Mouse (Mus musculus): Measurements from ENCODE around the gene Naxe. TPM values are rescaled to one million over a fixed set of nuclear protein-coding genes. Genes with fewer than 3 reads are reported as not detected.

The Naxe gene
- total RNA-seq (2014; rRNA removed): 99.6 and 105 TPM in 2 replicates
- 84.1 and 94.0 TPM in 2 replicates for polyA plus RNA-seq (2012; rRNA removed)

GRCm38 (mm10) chr3:88057902-88058696, at the start of gene Naxe:
Naxe (minus strand) TSS chr3:88058495.
- Histone ChIP-seq H3K9ac (ENCODE audit: low read depth, low read length) (peak within 1 kb of the TSS; percentile 92), H3K27me3 (ENCODE audit: control insufficient read depth, insufficient read depth, low read length) (no peaks in the 10 kb centered on the region), H3K27ac (replicated peaks; ENCODE audit: insufficient read depth, low read depth, low read length) (peak within 1 kb of the TSS; percentile 74), H3K4me3 (ENCODE audit: insufficient read depth, low read depth, low read length) (peak within 1 kb of the TSS; percentile 84), H3K4me1 (ENCODE audit: control insufficient read depth, insufficient read depth, low read length) (peaks cover 3% of the 10 kb centered on the region), H3K79me2 (ENCODE audit: control insufficient read depth, insufficient read depth, low read length) (no peaks in the 10 kb centered on the region), H3K36me3 (ENCODE audit: control insufficient read depth, insufficient read depth, low read length) (0 out of 2 replicates have a peak, but pooled peaks cover 2% of the 10 kb centered on the region)
- under 1% methylated on average over 60 of the region's 60 CpGs for WGBS
- DNase-seq (ENCODE audit: extremely low read depth, low read depth, low spot score): peak; percentile 79
- TF ChIP-seq CTCF (IDR thresholded peaks at IDR 0.05; ENCODE audit: low read depth, low read length): no peak
- peak; percentile 63; the same call in 1 of the 2 replicates for TF ChIP-seq POLR2A (IDR thresholded peaks at IDR 0.05; ENCODE audit: extremely low read depth, insufficient read depth, low read length)

DNA sequence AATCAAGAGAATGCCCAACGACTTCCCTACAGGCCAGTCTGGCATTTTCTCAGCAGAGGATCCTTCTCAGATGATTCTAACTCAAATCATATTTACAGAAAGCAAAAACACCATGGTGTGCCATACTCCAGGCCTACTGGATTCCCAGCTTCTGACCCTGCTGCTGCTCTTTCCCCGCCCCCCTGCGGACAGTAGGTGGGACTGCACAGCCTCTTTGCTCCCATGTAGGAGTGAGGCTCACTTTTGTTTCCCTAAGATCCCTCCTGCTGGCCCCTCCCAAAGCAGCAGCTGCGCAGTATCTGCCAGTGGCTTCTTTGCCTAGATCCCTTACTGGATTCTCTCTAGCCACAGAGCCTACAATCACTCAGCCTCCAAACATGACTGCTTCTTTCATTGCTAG, 47.8 kb upstream of the Naxe start:
- TF ChIP-seq POLR2A (IDR thresholded peaks at IDR 0.05; ENCODE audit: extremely low read depth, insufficient read depth, low read length) (no peak), CTCF (IDR thresholded peaks at IDR 0.05; ENCODE audit: low read depth, low read length) (no peak)
- 97% methylated on average over 4 of the region's 4 CpGs for WGBS
- Histone ChIP-seq H3K4me1 (ENCODE audit: control insufficient read depth, insufficient read depth, low read length) (no peaks in the 10 kb centered on the region), H3K4me3 (ENCODE audit: insufficient read depth, low read depth, low read length) (no peak overlapping the region), H3K27me3 (ENCODE audit: control insufficient read depth, insufficient read depth, low read length) (no peaks in the 10 kb centered on the region), H3K9ac (ENCODE audit: low read depth, low read length) (no peak overlapping the region), H3K79me2 (ENCODE audit: control insufficient read depth, insufficient read depth, low read length) (no peaks in the 10 kb centered on the region), H3K36me3 (ENCODE audit: control insufficient read depth, insufficient read depth, low read length) (no peaks in the 10 kb centered on the region), H3K27ac (replicated peaks; ENCODE audit: insufficient read depth, low read depth, low read length) (no peak overlapping the region)
- no peak for DNase-seq (ENCODE audit: extremely low read depth, low read depth, low spot score)

DNA sequence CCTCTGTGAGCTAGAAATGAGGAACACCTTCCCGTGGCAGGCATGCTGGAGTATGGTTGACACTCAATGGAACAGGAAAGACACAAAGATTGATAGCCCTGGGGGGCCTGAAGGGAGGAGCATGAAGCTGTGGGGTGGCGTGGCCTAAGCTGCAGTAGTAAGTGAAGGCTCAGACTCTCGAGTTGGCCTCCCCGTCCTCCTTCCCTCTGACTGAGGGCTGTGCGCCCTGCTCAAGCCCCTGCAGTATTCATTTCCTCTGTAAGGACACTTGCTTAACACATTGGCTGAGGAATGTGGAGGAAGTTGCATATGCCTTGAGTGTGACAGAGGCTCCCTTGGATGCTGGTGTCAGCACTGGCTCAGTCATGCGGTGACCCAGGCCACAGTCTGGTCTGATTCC, 44.3 kb upstream of the Naxe start:
- no peaks in the 10 kb centered on the region for H3K36me3 ChIP-seq (ENCODE audit: control insufficient read depth, insufficient read depth, low read length)

DNA sequence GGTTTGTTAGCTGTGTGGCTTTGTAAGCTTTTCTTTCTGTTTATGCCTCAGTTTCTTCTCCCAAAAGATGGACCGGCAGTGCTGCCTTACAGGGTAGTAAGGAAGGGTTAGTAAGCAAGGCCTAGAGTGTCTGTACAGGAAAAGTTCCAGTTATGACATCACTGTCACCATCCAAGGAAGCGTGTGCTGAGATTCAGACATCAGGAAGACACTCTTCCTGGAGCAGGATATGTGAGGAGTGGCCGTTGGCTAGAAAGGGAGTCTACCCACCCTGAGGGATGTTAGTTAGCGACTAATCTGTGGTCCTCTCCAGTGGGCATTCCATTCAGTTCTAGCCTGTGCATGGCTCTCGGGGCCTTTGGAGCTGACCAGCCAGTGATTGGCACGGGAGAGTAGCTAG, 43.9 kb upstream of the Naxe start:
- no peak for TF ChIP-seq POLR2A (IDR thresholded peaks at IDR 0.05; ENCODE audit: extremely low read depth, insufficient read depth, low read length)
- TF ChIP-seq CTCF (IDR thresholded peaks at IDR 0.05; ENCODE audit: low read depth, low read length): no peak
- DNase-seq (ENCODE audit: extremely low read depth, low read depth, low spot score): no peak
- H3K9ac ChIP-seq (ENCODE audit: low read depth, low read length): no peak overlapping the region
- 85% methylated on average over 6 of the region's 6 CpGs for WGBS
- H3K4me1 ChIP-seq (ENCODE audit: control insufficient read depth, insufficient read depth, low read length): no peaks in the 10 kb centered on the region
- no peak overlapping the region for H3K4me3 ChIP-seq (ENCODE audit: insufficient read depth, low read depth, low read length)
- no peaks in the 10 kb centered on the region for H3K36me3 ChIP-seq (ENCODE audit: control insufficient read depth, insufficient read depth, low read length)
- H3K27me3 ChIP-seq (ENCODE audit: control insufficient read depth, insufficient read depth, low read length): no peaks in the 10 kb centered on the region
- H3K79me2 ChIP-seq (ENCODE audit: control insufficient read depth, insufficient read depth, low read length): no peaks in the 10 kb centered on the region
- H3K27ac ChIP-seq (replicated peaks; ENCODE audit: insufficient read depth, low read depth, low read length): peak overlapping the region; percentile 45; the same call in 1 of the 2 replicates

More for the DNA sequence above, 44.3 kb upstream of the Naxe start:
- Histone ChIP-seq H3K27ac (replicated peaks; ENCODE audit: insufficient read depth, low read depth, low read length) (peak overlapping the region; percentile 45; the same call in 1 of the 2 replicates), H3K4me1 (ENCODE audit: control insufficient read depth, insufficient read depth, low read length) (no peaks in the 10 kb centered on the region), H3K27me3 (ENCODE audit: control insufficient read depth, insufficient read depth, low read length) (no peaks in the 10 kb centered on the region), H3K9ac (ENCODE audit: low read depth, low read length) (no peak overlapping the region), H3K4me3 (ENCODE audit: insufficient read depth, low read depth, low read length) (no peak overlapping the region), H3K79me2 (ENCODE audit: control insufficient read depth, insufficient read depth, low read length) (no peaks in the 10 kb centered on the region)
- no peak for TF ChIP-seq POLR2A (IDR thresholded peaks at IDR 0.05; ENCODE audit: extremely low read depth, insufficient read depth, low read length)
- WGBS: 85% methylated on average over 6 of the region's 6 CpGs
- DNase-seq (ENCODE audit: extremely low read depth, low read depth, low spot score): peak; percentile 15

DNA sequence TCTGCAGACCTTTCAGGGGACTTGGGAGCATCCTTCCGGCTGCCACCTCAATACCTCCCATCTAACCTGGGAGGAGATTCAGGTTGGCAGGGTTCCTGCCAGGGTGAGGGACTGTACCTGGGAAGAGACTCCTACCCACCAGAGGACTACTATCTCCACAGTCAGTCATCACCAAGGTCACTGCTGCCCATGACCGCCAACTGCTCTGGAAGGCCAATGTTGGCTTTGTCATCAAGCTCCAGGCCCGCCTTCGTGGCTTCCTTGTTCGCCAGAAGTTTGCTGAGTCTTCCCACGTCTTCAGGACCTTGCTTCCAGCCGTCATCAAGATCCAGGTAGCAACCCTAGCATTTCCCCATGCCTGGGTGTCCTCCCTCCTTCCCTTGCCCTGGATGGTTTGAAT, 43.4 kb upstream of the Naxe start:
- no peaks in the 10 kb centered on the region for H3K27me3 ChIP-seq (ENCODE audit: control insufficient read depth, insufficient read depth, low read length)
- WGBS: 97% methylated on average over 7 of the region's 7 CpGs
- TF ChIP-seq CTCF (IDR thresholded peaks at IDR 0.05; ENCODE audit: low read depth, low read length) (no peak), POLR2A (IDR thresholded peaks at IDR 0.05; ENCODE audit: extremely low read depth, insufficient read depth, low read length) (no peak)
- H3K36me3 ChIP-seq (ENCODE audit: control insufficient read depth, insufficient read depth, low read length): no peaks in the 10 kb centered on the region
- no peaks in the 10 kb centered on the region for H3K79me2 ChIP-seq (ENCODE audit: control insufficient read depth, insufficient read depth, low read length)
- H3K4me1 ChIP-seq (ENCODE audit: control insufficient read depth, insufficient read depth, low read length): no peaks in the 10 kb centered on the region
- DNase-seq (ENCODE audit: extremely low read depth, low read depth, low spot score): no peak
- H3K9ac ChIP-seq (ENCODE audit: low read depth, low read length): no peak overlapping the region
- H3K27ac ChIP-seq (replicated peaks; ENCODE audit: insufficient read depth, low read depth, low read length): no peak overlapping the region
- no peak overlapping the region for H3K4me3 ChIP-seq (ENCODE audit: insufficient read depth, low read depth, low read length)

- Histone ChIP-seq H3K36me3 (ENCODE audit: control insufficient read depth, insufficient read depth, low read length) (no peaks in the 10 kb centered on the region), H3K4me1 (ENCODE audit: control insufficient read depth, insufficient read depth, low read length) (no peaks in the 10 kb centered on the region), H3K79me2 (ENCODE audit: control insufficient read depth, insufficient read depth, low read length) (no peaks in the 10 kb centered on the region), H3K27me3 (ENCODE audit: control insufficient read depth, insufficient read depth, low read length) (no peaks in the 10 kb centered on the region), H3K9ac (ENCODE audit: low read depth, low read length) (no peak overlapping the region), H3K4me3 (ENCODE audit: insufficient read depth, low read depth, low read length) (no peak overlapping the region), H3K27ac (replicated peaks; ENCODE audit: insufficient read depth, low read depth, low read length) (no peak overlapping the region)
- 83% methylated on average over 3 of the region's 3 CpGs for WGBS
- DNase-seq (ENCODE audit: extremely low read depth, low read depth, low spot score): no peak
- TF ChIP-seq POLR2A (IDR thresholded peaks at IDR 0.05; ENCODE audit: extremely low read depth, insufficient read depth, low read length) (no peak), CTCF (IDR thresholded peaks at IDR 0.05; ENCODE audit: low read depth, low read length) (no peak)
These were observed 42.0 kb upstream of the Naxe start for GRCm38 (mm10) chr3:88100251-88100650.

Measured in liver, adult 2 months (tissue).